Mouse (Mus musculus) spleen, adult 2 months (tissue): ENCODE measurements around the gene Mlh3. TPM values are rescaled to one million over a fixed set of nuclear protein-coding genes. Genes with fewer than 3 reads are reported as not detected.
"Not testable (repeated sequence)": the region's sequence is repeated elsewhere in the genome, so short reads cannot be mapped to it uniquely, and the experiment has no call there.

Experiments used
- DNase-seq, 2 experiments: peaks; one replicate each; pipeline versions ENCODE4 v3.0.0 to v3.0.0-alpha.2; 2012 to 2021; ENCODE audit warnings: low spot score in 2 of 2, low read depth in 1 of 2
- H3K27ac ChIP-seq: fragments of 200-500 bp; 2 replicates; pipeline ENCODE4 v1.5.1; 2012; ENCODE audit warnings: low read length, inconsistent platforms; ENCODE audit not compliant: insufficient read depth
- H3K27me3 ChIP-seq: fragments of 200-500 bp; 2 replicates; pipeline ENCODE4 v1.6.1; 2012; ENCODE audit warnings: mild to moderate bottlenecking, moderate library complexity, low read length, inconsistent platforms; ENCODE audit not compliant: control insufficient read depth, insufficient read depth
- H3K36me3 ChIP-seq: fragments of 200-500 bp; 2 replicates; pipeline ENCODE4 v1.6.1; 2012; ENCODE audit warnings: mild to moderate bottlenecking, low read length, inconsistent platforms; ENCODE audit not compliant: control insufficient read depth, insufficient read depth
- H3K4me1 ChIP-seq: fragments of 200-500 bp; 2 replicates; pipeline ENCODE4 v1.6.1; 2011; ENCODE audit warnings: inconsistent platforms; ENCODE audit not compliant: control insufficient read depth, insufficient read depth, insufficient read length
- H3K4me3 ChIP-seq: fragments of 200-500 bp; 2 replicates; pipeline ENCODE4 v1.5.1; 2011; ENCODE audit warnings: mild to moderate bottlenecking, inconsistent platforms; ENCODE audit not compliant: insufficient read depth, insufficient read length; ENCODE audit errors: extremely low read depth
- CTCF ChIP-seq: fragments of 200-500 bp; IDR thresholded peaks from 2 replicates; pipeline ENCODE4 v1.5.1; 2011; ENCODE audit warnings: mild to moderate bottlenecking, inconsistent platforms; ENCODE audit not compliant: insufficient read depth, insufficient read length, insufficient replicate concordance; ENCODE audit errors: extremely low read depth
- POLR2A ChIP-seq: fragments of 200-500 bp; IDR thresholded peaks from 2 replicates; pipeline ENCODE4 v1.6.1; 2011; ENCODE audit warnings: low read depth, low read length, inconsistent platforms
- WGBS: fragments of 180-500 bp; shearing (Covaris S2); methylation state at CpG from one replicate; pipeline ENCODE4 v1.1.7; 2018; 5-methylcytosine and 5-hydroxymethylcytosine counted together
- polyA plus RNA-seq: library from polyadenylated mRNA; depleted of rRNA; stranded (reverse); fragments of >200 nt; gene quantifications from 2 replicates; pipeline ENCODE4 v1.2.3, GENCODE M21; 2012

Gene Mlh3
- polyA plus RNA-seq, 1 experiment, result 2.9 TPM

- Histone ChIP-seq H3K4me1 (no peaks in the 10 kb centered on the region; the same call in 1 of the 2 replicates), H3K27ac (peak overlapping the region; percentile 32; the same call in 1 of the 2 replicates), H3K27me3 (no peaks in the 10 kb centered on the region), H3K4me3 (no peak overlapping the region), H3K36me3 (no peaks in the 10 kb centered on the region)
- no peak for DNase-seq
- TF ChIP-seq CTCF (no peak), POLR2A (no peak)
- WGBS, result 79% methylated on average over 24 of the region's 24 CpGs
These were observed 19.0 kb upstream of the Mlh3 start for GRCm38 (mm10) chr12:85289157-85290000.

- no peaks in the 10 kb centered on the region for H3K36me3 ChIP-seq
- H3K27me3 ChIP-seq, result no peaks in the 10 kb centered on the region
- WGBS, result 11% methylated on average over 30 of the region's 31 CpGs
- no peaks in the 10 kb centered on the region; the same call in 1 of the 2 replicates for H3K4me1 ChIP-seq
- TF ChIP-seq POLR2A, result no peak
- H3K4me3 ChIP-seq, result peak within 1 kb of the TSS; percentile 48; the same call in 1 of the 2 replicates
- DNase-seq, result peak; percentile 71 to 72
- H3K27ac ChIP-seq, result peak within 1 kb of the TSS; percentile 25; the same call in 1 of the 2 replicates
These were observed 18.2 kb upstream of the Mlh3 start, which contains the start of gene Zc2hc1c for GRCm38 (mm10) chr12:85288486-85289156. Zc2hc1c (plus strand) TSS chr12:85288591.

- no peaks in the 10 kb centered on the region for H3K27me3 ChIP-seq
- peak within 1 kb of the TSS; percentile 48; the same call in 1 of the 2 replicates for H3K4me3 ChIP-seq
- no peak for DNase-seq
- peak within 1 kb of the TSS; percentile 25; the same call in 1 of the 2 replicates for H3K27ac ChIP-seq
- H3K36me3 ChIP-seq, result no peaks in the 10 kb centered on the region
- WGBS, result 21% methylated on average over 21 of the region's 21 CpGs
- TF ChIP-seq POLR2A, result no peak
- TF ChIP-seq CTCF, result no peak
- H3K4me1 ChIP-seq, result no peaks in the 10 kb centered on the region; the same call in 1 of the 2 replicates
These were observed 17.5 kb upstream of the Mlh3 start, which contains the start of gene Acyp1 for GRCm38 (mm10) chr12:85287809-85288485. Acyp1 (minus strand) TSS chr12:85288438.

DNA sequence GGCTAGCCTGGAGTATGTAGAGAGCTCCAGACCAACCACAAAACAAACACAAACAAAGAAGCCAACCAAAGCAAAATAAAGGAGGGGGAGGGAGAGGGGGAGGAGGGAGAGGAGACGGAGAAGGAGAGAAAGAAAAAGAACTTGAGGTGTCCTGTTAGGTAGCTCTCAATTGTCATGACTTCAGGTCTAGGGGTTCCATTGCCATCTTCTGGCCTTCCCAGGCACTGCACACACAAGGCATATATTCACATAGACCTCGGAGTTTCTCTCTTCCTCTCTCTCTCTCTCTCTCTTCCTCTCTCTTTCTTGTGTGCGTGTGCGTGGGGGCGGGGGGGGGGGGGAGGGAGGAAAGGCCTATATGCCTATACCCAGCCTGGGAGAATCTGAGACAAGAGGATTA lies 16.5 kb upstream of the Mlh3 start:
- TF ChIP-seq POLR2A, result no peak
- peak; percentile 16; the same call in 1 of the 2 replicates for TF ChIP-seq CTCF
- Histone ChIP-seq H3K36me3 (no peaks in the 10 kb centered on the region), H3K4me3 (no peak overlapping the region), H3K27ac (no peak overlapping the region), H3K4me1 (no peaks in the 10 kb centered on the region; the same call in 1 of the 2 replicates), H3K27me3 (no peaks in the 10 kb centered on the region)
- 31% methylated on average over 5 of the region's 5 CpGs for WGBS
- DNase-seq, result no peak

GRCm38 (mm10) chr12:85284996-85285395 lies 14.6 kb upstream of the Mlh3 start:
- H3K27me3 ChIP-seq, result no peaks in the 10 kb centered on the region
- no peak overlapping the region for H3K27ac ChIP-seq
- H3K36me3 ChIP-seq, result no peaks in the 10 kb centered on the region
- whole genome bisulfite sequencing, result 93% methylated on average over 4 of the region's 4 CpGs
- DNase-seq, result no peak
- H3K4me3 ChIP-seq, result no peak overlapping the region
- TF ChIP-seq POLR2A (no peak), CTCF (no peak)
- H3K4me1 ChIP-seq, result no peaks in the 10 kb centered on the region; the same call in 1 of the 2 replicates

GRCm38 (mm10) chr12:85284331-85284730 lies 13.9 kb upstream of the Mlh3 start:
- Histone ChIP-seq H3K27ac (no peak overlapping the region), H3K27me3 (no peaks in the 10 kb centered on the region), H3K4me1 (peaks cover 1% of the 10 kb centered on the region; the same call in 1 of the 2 replicates), H3K4me3 (no peak overlapping the region), H3K36me3 (no peaks in the 10 kb centered on the region)
- WGBS, result 25% methylated on average over 8 of the region's 8 CpGs
- no peak for DNase-seq
- TF ChIP-seq POLR2A (no peak), CTCF (no peak)

- not testable (repeated sequence) for H3K4me3 ChIP-seq, H3K4me1 ChIP-seq, H3K27ac ChIP-seq, DNase-seq, H3K36me3 ChIP-seq, H3K27me3 ChIP-seq
- WGBS, result 92% methylated on average over 2 of the region's 4 CpGs
These were observed 11.4 kb upstream of the Mlh3 start for GRCm38 (mm10) chr12:85281756-85282155.
